Mouse (Mus musculus) kidney, postnatal 0 days (tissue): ENCODE results near the gene Csk. TPM values are rescaled to one million over a fixed set of nuclear protein-coding genes. Genes with fewer than 3 reads are reported as not detected.

ENCODE experiments used
- ATAC-seq: fragments of 200-750 bp; cut with Nextera tagmentation; replicated peaks from 2 replicates; pipeline ENCODE4 v1.8.0; 2017; ENCODE audit warnings: low read depth, moderate number of reproducible peaks, moderate TSS enrichment, moderate library complexity; ENCODE audit not compliant: low FRiP score
- DNase-seq: peaks from one replicate; pipeline ENCODE4 v3.0.0-alpha.2; 2016; ENCODE audit warnings: low spot score
- H3K27ac ChIP-seq: fragments of 300-500 bp; sonication (generic); 2 replicates; pipeline ENCODE4 v1.5.1; 2014; ENCODE audit warnings: mild to moderate bottlenecking
- H3K27me3 ChIP-seq: fragments of 300-500 bp; sonication (generic); 2 replicates; pipeline ENCODE4 v1.6.1; 2014; ENCODE audit warnings: low read length, mixed read lengths; ENCODE audit not compliant: insufficient read depth
- H3K36me3 ChIP-seq: fragments of 300-500 bp; sonication (generic); 2 replicates; pipeline ENCODE4 v1.6.1; 2014; ENCODE audit warnings: low read length, mixed read lengths; ENCODE audit not compliant: insufficient read depth
- H3K4me1 ChIP-seq: fragments of 300-500 bp; sonication (generic); replicated peaks from 2 replicates; pipeline ENCODE4 v1.6.1; 2014; ENCODE audit warnings: antibody characterized with exemption, low read length, mixed read lengths; ENCODE audit not compliant: insufficient read depth
- H3K4me2 ChIP-seq: fragments of 300-500 bp; sonication (generic); 2 replicates; pipeline ENCODE4 v1.6.1; 2014; ENCODE audit warnings: mild to moderate bottlenecking, low read length, moderate library complexity, mixed read lengths
- H3K4me3 ChIP-seq: fragments of 300-500 bp; sonication (generic); replicated peaks from 2 replicates; pipeline ENCODE4 v1.5.1; 2014; ENCODE audit warnings: low read depth, low read length
- H3K9ac ChIP-seq: fragments of 300-500 bp; sonication (generic); 2 replicates; pipeline ENCODE4 v1.6.1; 2014; ENCODE audit warnings: low read depth, low read length
- H3K9me3 ChIP-seq: fragments of 300-500 bp; sonication (generic); replicated peaks from 2 replicates; pipeline ENCODE4 v1.6.1; 2016; ENCODE audit warnings: low read length, inconsistent platforms, mixed read lengths
- CTCF ChIP-seq: IDR thresholded peaks from 2 replicates; pipeline ENCODE4 v1.5.1; 2016; ENCODE audit warnings: antibody characterized with exemption, low read depth, mild to moderate bottlenecking, moderate library complexity
- WGBS: fragments of 180-500 bp; shearing (Covaris S2); extraction: QIAGEN DNeasy Blood & Tissue Kit; methylation state at CpG from one replicate; pipeline ENCODE4 v1.1.7; 2014; 5-methylcytosine and 5-hydroxymethylcytosine counted together
- polyA plus RNA-seq: library from polyadenylated mRNA; unstranded; fragments of >200 nt; fragmentation: Nextera tagmentation; extraction: Ambion mirVana; gene quantifications from 2 replicates; pipeline ENCODE4 v1.2.1, GENCODE M21; 2015

The Csk gene
- polyA plus RNA-seq, 1 experiment from 2014 or later, result 23.9 TPM

DNA sequence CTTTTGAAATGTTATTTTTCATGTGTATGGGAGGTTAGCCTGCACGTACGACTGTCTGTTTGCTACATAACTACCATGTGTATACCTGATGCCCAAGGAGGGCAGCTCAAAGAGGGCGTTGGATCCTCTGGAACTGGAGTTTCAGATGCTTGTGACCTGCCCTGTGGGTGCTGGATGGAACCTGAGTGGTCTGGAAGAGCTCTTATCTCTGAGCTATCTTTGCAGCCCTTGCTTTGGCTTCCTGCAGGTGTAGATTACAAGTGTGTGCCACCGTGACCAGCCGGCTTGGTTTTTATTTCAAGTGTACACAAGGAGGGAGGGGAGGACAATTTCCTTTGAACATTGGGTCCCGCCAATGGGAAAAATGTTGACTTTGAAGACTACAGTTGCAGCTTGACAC lies 7.1 kb upstream of the Csk start:
- 0 out of 2 replicates have a peak overlapping the region, but pooled peaks have one; percentile 6 for H3K27ac ChIP-seq
- no peaks in the 10 kb centered on the region for H3K36me3 ChIP-seq
- no peaks in the 10 kb centered on the region for H3K4me1 ChIP-seq
- TF ChIP-seq CTCF, result no peak
- H3K9ac ChIP-seq, result no peak overlapping the region
- DNase-seq (no peak), ATAC-seq (no peak)
- H3K27me3 ChIP-seq, result no peaks in the 10 kb centered on the region
- no peaks in the 10 kb centered on the region for H3K9me3 ChIP-seq
- H3K4me2 ChIP-seq, result no peak overlapping the region
- 48% methylated on average over 6 of the region's 6 CpGs for WGBS
- no peak overlapping the region for H3K4me3 ChIP-seq

DNA sequence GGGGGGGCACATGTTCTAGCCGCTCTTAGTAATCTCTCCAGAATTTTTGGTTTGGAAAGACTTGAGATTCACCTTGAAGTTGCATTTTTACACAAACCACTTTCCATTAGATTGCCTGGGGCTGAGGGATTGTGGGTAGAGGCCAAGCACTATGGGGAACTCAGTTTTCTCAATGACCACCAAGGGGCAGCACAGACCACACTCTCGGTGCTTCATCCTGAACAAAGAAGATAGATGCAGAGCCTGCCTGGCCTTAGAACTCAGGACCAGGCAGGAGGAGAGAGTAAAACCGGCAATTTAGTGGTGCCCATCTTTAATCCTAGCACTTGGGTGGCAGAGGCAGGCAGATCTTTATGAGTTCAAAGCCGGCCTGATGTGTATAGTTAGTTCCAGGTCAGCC lies 6.3 kb upstream of the Csk start:
- DNase-seq, result peak; percentile 88
- ATAC-seq, result peak; percentile 63; the same call in 1 of the 2 replicates
- Histone ChIP-seq H3K4me3 (no peak overlapping the region), H3K36me3 (no peaks in the 10 kb centered on the region), H3K27me3 (no peaks in the 10 kb centered on the region), H3K9ac (no peak overlapping the region), H3K4me1 (no peaks in the 10 kb centered on the region), H3K27ac (no peak overlapping the region), H3K4me2 (no peak overlapping the region), H3K9me3 (no peaks in the 10 kb centered on the region)
- peak; percentile 92 for TF ChIP-seq CTCF
- 26% methylated on average over 4 of the region's 4 CpGs for WGBS

DNA sequence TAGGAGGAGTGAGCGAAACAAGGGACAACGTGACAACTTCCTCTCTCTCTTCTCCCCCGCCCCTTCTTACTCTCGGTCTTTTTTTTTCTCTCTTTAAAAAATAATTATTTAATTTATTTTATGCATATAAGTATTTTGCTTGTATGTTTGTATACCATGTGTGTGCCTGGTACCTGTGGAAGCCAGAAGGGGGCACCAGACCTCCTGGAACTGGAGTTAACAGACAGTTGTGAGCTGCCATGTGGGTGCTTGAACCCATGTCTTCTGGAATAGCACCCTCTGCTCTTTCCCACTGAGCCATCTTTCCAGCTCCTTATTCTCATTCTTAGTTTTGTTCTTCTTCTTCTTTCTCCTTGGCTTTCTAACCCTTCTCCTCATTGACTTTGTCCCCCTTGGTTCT lies 5.5 kb upstream of the Csk start:
- no peaks in the 10 kb centered on the region for H3K9me3 ChIP-seq
- H3K27ac ChIP-seq, result no peak overlapping the region
- DNase-seq, result no peak
- H3K36me3 ChIP-seq, result no peaks in the 10 kb centered on the region
- no peak overlapping the region for H3K4me2 ChIP-seq
- H3K27me3 ChIP-seq, result no peaks in the 10 kb centered on the region
- H3K4me3 ChIP-seq, result no peak overlapping the region
- H3K4me1 ChIP-seq, result no peaks in the 10 kb centered on the region
- no peak for ATAC-seq
- WGBS, result 89% methylated on average over 4 of the region's 4 CpGs
- TF ChIP-seq CTCF, result peak; percentile 26; the same call in 1 of the 2 replicates
- no peak overlapping the region for H3K9ac ChIP-seq

GRCm38 (mm10) chr9:57657843-57658242 lies 4.4 kb upstream of the Csk start:
- ATAC-seq, result no peak
- DNase-seq, result no peak
- H3K4me2 ChIP-seq, result no peak overlapping the region
- TF ChIP-seq CTCF, result peak; percentile 46
- no peaks in the 10 kb centered on the region for H3K27me3 ChIP-seq
- 48% methylated on average over 4 of the region's 4 CpGs for WGBS
- no peaks in the 10 kb centered on the region for H3K9me3 ChIP-seq
- H3K36me3 ChIP-seq, result no peaks in the 10 kb centered on the region
- no peaks in the 10 kb centered on the region for H3K4me1 ChIP-seq
- no peak overlapping the region for H3K9ac ChIP-seq
- no peak overlapping the region for H3K4me3 ChIP-seq
- no peak overlapping the region for H3K27ac ChIP-seq

GRCm38 (mm10) chr9:57656631-57657350 lies 3.4 kb upstream of the Csk start:
- ATAC-seq, result no peak
- H3K4me3 ChIP-seq, result no peak overlapping the region
- WGBS, result 70% methylated on average over 19 of the region's 19 CpGs
- no peaks in the 10 kb centered on the region for H3K4me1 ChIP-seq
- H3K9me3 ChIP-seq, result no peaks in the 10 kb centered on the region
- no peak overlapping the region for H3K27ac ChIP-seq
- no peaks in the 10 kb centered on the region for H3K27me3 ChIP-seq
- no peaks in the 10 kb centered on the region for H3K36me3 ChIP-seq
- no peak overlapping the region for H3K9ac ChIP-seq
- no peak for TF ChIP-seq CTCF
- no peak for DNase-seq
- no peak overlapping the region for H3K4me2 ChIP-seq

DNA sequence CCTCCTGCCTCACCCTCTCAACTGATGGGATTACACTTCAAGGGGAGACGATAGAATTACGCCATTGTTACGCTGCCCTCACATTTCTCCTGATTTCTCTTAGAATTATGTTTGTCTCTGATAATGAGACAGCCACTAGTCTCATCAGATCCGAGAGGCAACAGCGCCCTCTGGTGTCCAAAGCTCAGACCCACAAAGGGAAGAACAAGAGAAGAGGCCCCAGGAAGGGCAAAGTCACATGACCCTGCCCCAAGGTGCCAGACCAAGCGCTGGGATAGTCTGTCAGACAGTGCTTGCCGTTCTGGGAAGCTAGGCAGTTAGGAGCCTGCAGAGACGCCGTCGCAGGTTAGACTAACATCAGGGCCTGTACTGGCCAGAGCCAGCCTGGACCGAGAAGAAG lies 2.3 kb upstream of the Csk start:
- Histone ChIP-seq H3K36me3 (no peaks in the 10 kb centered on the region), H3K27ac (no peak overlapping the region), H3K4me1 (no peaks in the 10 kb centered on the region), H3K4me2 (peak overlapping the region; percentile 27; the same call in 1 of the 2 replicates), H3K9me3 (no peaks in the 10 kb centered on the region), H3K9ac (no peak overlapping the region), H3K27me3 (no peaks in the 10 kb centered on the region), H3K4me3 (no peak overlapping the region)
- DNase-seq (peak; percentile 92), ATAC-seq (peak; percentile 78)
- peak; percentile 96 for TF ChIP-seq CTCF
- 2% methylated on average over 11 of the region's 11 CpGs for WGBS

DNA sequence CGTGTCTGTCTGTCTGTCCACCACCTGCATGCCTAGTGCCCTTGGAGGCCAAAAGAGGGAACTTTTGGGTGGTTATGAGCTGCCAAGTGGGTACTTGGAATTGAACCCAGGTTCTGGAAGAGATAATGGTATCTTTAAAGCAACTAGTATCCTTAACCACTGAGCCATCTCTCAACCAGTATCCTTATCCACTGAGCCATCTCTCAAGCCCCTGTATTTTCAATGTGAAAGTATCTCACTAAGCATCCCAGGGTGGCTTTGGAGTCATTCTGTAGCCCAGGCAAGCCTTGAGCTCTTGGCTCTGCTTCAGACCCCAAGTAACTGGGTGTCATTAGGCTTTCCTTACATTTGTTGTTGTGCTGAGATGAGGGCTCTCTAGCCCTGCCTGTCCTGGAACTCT lies 1.5 kb upstream of the Csk start:
- Histone ChIP-seq H3K27me3 (no peaks in the 10 kb centered on the region), H3K4me3 (no peak overlapping the region), H3K4me1 (no peaks in the 10 kb centered on the region), H3K9me3 (no peaks in the 10 kb centered on the region), H3K27ac (no peak overlapping the region), H3K4me2 (no peak overlapping the region), H3K9ac (no peak overlapping the region), H3K36me3 (no peaks in the 10 kb centered on the region)
- DNase-seq, result no peak
- 88% methylated on average over 1 of the region's 1 CpGs for WGBS
- no peak for TF ChIP-seq CTCF
- ATAC-seq, result no peak
